Mouse (Mus musculus) megakaryocyte, embryonic 14.5 days (primary cell): ENCODE measurements around the gene Zgrf1.

Experiments used
- FLI1 ChIP-seq: IDR thresholded peaks from 2 replicates; pipeline ENCODE4 v1.6.1; 2012; ENCODE audit warnings: low read length, inconsistent platforms, mixed read lengths
- GATA1 ChIP-seq: IDR thresholded peaks from 3 replicates; pipeline ENCODE4 v1.6.1; 2012; ENCODE audit warnings: mixed read lengths, low read length, inconsistent platforms, borderline replicate concordance

- TF ChIP-seq GATA1 (no peak), FLI1 (no peak)
Measured at GRCm38 (mm10) chr3:127565129-127565528, 11.8 kb downstream of the Zgrf1 start.
